Mouse (Mus musculus) MEL (cell line): Measurements from ENCODE around the gene Ccdc115.

ENCODE experiments used
- BHLHE40 ChIP-seq: IDR thresholded peaks from 2 replicates; pipeline ENCODE4 v1.6.1; 2012; ENCODE audit warnings: low read depth, mild to moderate bottlenecking, inconsistent platforms, low read length, improper control_type of control experiment, borderline replicate concordance
- CTCF ChIP-seq, 3 experiments: IDR thresholded peaks in 2 of 3; conservative IDR thresholded peaks in 1 of 3; 2 replicates each; pipeline ENCODE4 v1.5.1; 2011 to 2012; ENCODE audit warnings: low read length in 3 of 3, low read depth in 2 of 3, mild to moderate bottlenecking in 2 of 3, improper control_type of control experiment in 1 of 3, inconsistent platforms in 1 of 3, mixed read lengths in 1 of 3, moderate library complexity in 1 of 3; ENCODE audit not compliant: control insufficient read depth in 1 of 3, insufficient read depth in 1 of 3, poor library complexity in 1 of 3, severe bottlenecking in 1 of 3
- GATA1 ChIP-seq: IDR thresholded peaks from 2 replicates; pipeline ENCODE4 v1.6.1; 2011; ENCODE audit warnings: low read depth, low read length, improper control_type of control experiment
- MEF2A ChIP-seq: IDR thresholded peaks from 2 replicates; pipeline ENCODE4 v1.6.1; 2014; ENCODE audit warnings: low read depth, mild to moderate bottlenecking, inconsistent platforms, low read length, improper control_type of control experiment; ENCODE audit not compliant: poor library complexity, insufficient replicate concordance, severe bottlenecking; ENCODE audit errors: extremely low read depth
- POLR2A ChIP-seq, 2 experiments: IDR thresholded peaks; 2 replicates each; pipeline ENCODE4 v1.6.1; 2011 to 2012; ENCODE audit warnings: low read length in 2 of 2, mild to moderate bottlenecking in 2 of 2, control low read depth in 1 of 2, improper control_type of control experiment in 1 of 2, low read depth in 1 of 2, moderate library complexity in 1 of 2; ENCODE audit not compliant: control insufficient read depth in 1 of 2, insufficient read depth in 1 of 2, poor library complexity in 1 of 2
- TCF12 ChIP-seq: IDR thresholded peaks from 2 replicates; pipeline ENCODE4 v1.6.1; 2014; ENCODE audit warnings: low read depth, mild to moderate bottlenecking, inconsistent platforms, low read length, improper control_type of control experiment, moderate library complexity
- USF2 ChIP-seq, 2 experiments: IDR thresholded peaks; 2 replicates each; pipeline ENCODE4 v1.6.1; 2011 to 2012; ENCODE audit warnings: improper control_type of control experiment in 2 of 2, low read length in 2 of 2, borderline replicate concordance in 1 of 2, inconsistent platforms in 1 of 2, low read depth in 1 of 2, mild to moderate bottlenecking in 1 of 2; ENCODE audit not compliant: insufficient read depth in 1 of 2

- TF ChIP-seq CTCF (IDR thresholded peaks at IDR 0.05 in 2 of 3, conservative IDR thresholded peaks at IDR 0.05 in 1 of 3; ENCODE audit: control insufficient read depth in 1 of 3, insufficient read depth in 1 of 3, low read depth in 2 of 3, low read length in 3 of 3, poor library complexity in 1 of 3, severe bottlenecking in 1 of 3), result no peak
- TF ChIP-seq TCF12, result no peak
- no peak for TF ChIP-seq USF2 (IDR thresholded peaks at IDR 0.05; ENCODE audit: borderline replicate concordance in 1 of 2, insufficient read depth in 1 of 2, low read depth in 1 of 2, low read length in 2 of 2)
- no peak for TF ChIP-seq BHLHE40
- TF ChIP-seq GATA1, result no peak
- TF ChIP-seq POLR2A (IDR thresholded peaks at IDR 0.05; ENCODE audit: control insufficient read depth in 1 of 2, insufficient read depth in 1 of 2, low read depth in 1 of 2, low read length in 2 of 2, poor library complexity in 1 of 2), result no peak
- TF ChIP-seq MEF2A, result no peak
Measured at GRCm38 (mm10) chr1:34396321-34396720, 43.2 kb downstream of the Ccdc115 start.
